Mouse (Mus musculus): ENCODE data around the gene Cxcr2. TPM values are rescaled to one million over a fixed set of nuclear protein-coding genes. Genes with fewer than 3 reads are reported as not detected.

Cxcr2 gene
- total RNA-seq, 2 experiments from 2014 or later: not detected

- no peak for DNase-seq (ENCODE audit: extremely low spot score in 1 of 2, low spot score in 1 of 2)
Measured at GRCm38 (mm10) chr1:74195961-74196360, 42.2 kb downstream of the Cxcr2 start.

- no peak for DNase-seq (ENCODE audit: extremely low spot score in 1 of 2, low spot score in 1 of 2)
Measured at GRCm38 (mm10) chr1:74196621-74197419, 43.0 kb downstream of the Cxcr2 start.

- DNase-seq (ENCODE audit: extremely low spot score in 1 of 2, low spot score in 1 of 2): peak; percentile 35 to 40
Measured at GRCm38 (mm10) chr1:74197726-74198470, 44.1 kb downstream of the Cxcr2 start.

GRCm38 (mm10) chr1:74199046-74199445, 45.3 kb downstream of the Cxcr2 start:
- no peak for DNase-seq (ENCODE audit: extremely low spot score in 1 of 2, low spot score in 1 of 2)

GRCm38 (mm10) chr1:74201048-74201844, 47.5 kb downstream of the Cxcr2 start:
- no peak for DNase-seq (ENCODE audit: extremely low spot score in 1 of 2, low spot score in 1 of 2)

- no peak for DNase-seq (ENCODE audit: extremely low spot score in 1 of 2, low spot score in 1 of 2)
Measured at GRCm38 (mm10) chr1:74203457-74203856, 49.7 kb downstream of the Cxcr2 start.

- DNase-seq (ENCODE audit: extremely low spot score in 1 of 2, low spot score in 1 of 2): no peak
Measured at GRCm38 (mm10) chr1:74205881-74206280, 52.1 kb downstream of the Cxcr2 start.

- no peak for DNase-seq (ENCODE audit: extremely low spot score in 1 of 2, low spot score in 1 of 2)
Measured at GRCm38 (mm10) chr1:74206642-74207041, 52.9 kb downstream of the Cxcr2 start.

- DNase-seq (ENCODE audit: extremely low spot score in 1 of 2, low spot score in 1 of 2): peak in 1 of 2 experiments; percentile 60
Measured at GRCm38 (mm10) chr1:74207906-74208305, 54.1 kb downstream of the Cxcr2 start.

GRCm38 (mm10) chr1:74208941-74209340, 55.2 kb downstream of the Cxcr2 start:
- DNase-seq (ENCODE audit: extremely low spot score in 1 of 2, low spot score in 1 of 2): no peak

Small RNA genes within 50 kb of the gene (microRNA-seq; reads per million reads assigned to microRNA genes)
- gene Mir1928: 0 reads per million in 2 experiments

Other genes starting within 250 kb of the Cxcr2 start
- 10 to 100 TPM; 29.6 to 41.9 TPM for gene Tns1, start 29.5 kb upstream of the Cxcr2 start, total RNA-seq (2021)
- gene Rufy4, start 28.4 kb upstream of the Cxcr2 start, total RNA-seq (2021): not detected
- not detected for gene Cxcr1, start 40.6 kb downstream of the Cxcr2 start, total RNA-seq (2021)
- gene Arpc2, start 82.1 kb downstream of the Cxcr2 start, total RNA-seq (2021): 100 to 1,000 TPM; 404 to 421 TPM
- not detected for gene Gpbar1, start 124.6 kb downstream of the Cxcr2 start, total RNA-seq (2021)
- 100 to 1,000 TPM; 143 to 156 TPM for gene Aamp, start 130.7 kb downstream of the Cxcr2 start, total RNA-seq (2021)
- 100 to 1,000 TPM; 192 to 193 TPM for gene Pnkd, start 130.9 kb downstream of the Cxcr2 start, total RNA-seq (2021)
- gene Tmbim1, start 151.6 kb downstream of the Cxcr2 start, total RNA-seq (2021): 10 to 100 TPM; 28.3 to 28.7 TPM
- 1 to 10 TPM; 1.0 to 1.1 TPM for gene Catip, start 208.1 kb downstream of the Cxcr2 start, total RNA-seq (2021)
- 1 to 10 TPM; 1.7 to 4.2 TPM for gene Slc11a1, start 221.2 kb downstream of the Cxcr2 start, total RNA-seq (2021)
- 10 to 100 TPM; 32.2 to 34.1 TPM for gene Ctdsp1, start 237.5 kb downstream of the Cxcr2 start, total RNA-seq (2021)